Comparison of ENCODE assay signal across 8 mouse cellular contexts in the genomic region with DNA sequence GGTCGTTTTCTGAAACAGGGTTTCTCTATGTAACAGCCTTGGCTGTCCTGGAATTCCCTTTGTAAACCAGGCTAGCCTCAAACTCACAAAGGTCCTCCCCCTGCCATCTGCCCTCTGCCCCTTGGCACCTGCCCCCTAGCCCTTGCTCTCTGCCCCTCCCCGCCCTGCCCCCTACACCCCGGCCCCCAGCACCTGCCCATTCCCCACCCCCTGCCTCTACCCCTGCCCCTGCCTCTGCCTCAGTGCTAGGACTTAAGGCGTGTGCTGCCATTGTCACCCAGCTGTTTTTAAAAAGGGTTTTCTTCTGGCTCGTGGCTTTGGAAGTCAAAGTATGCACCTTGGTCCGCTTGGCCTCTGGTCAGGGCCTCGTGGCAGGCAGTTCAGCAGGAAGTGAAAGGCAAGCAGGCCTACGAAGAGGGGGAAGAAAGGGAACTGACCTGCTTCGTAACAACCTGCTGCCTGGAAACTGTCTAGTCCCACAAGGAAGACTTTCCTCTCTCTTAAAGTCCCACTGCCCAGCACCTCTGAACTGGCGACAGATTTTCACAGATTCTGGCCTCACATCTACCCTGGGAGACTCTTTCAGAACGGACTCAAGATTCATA.
DNase-seq lines count a peak whose midpoint lies in the region; ATAC-seq and TF ChIP-seq lines count a peak whose summit lies in the region.

No protein-coding gene starts in this region.

- H3K9ac ChIP-seq in ES-Bruce4 (ENCODE audit: low read depth, poor library complexity, severe bottlenecking), result no peak overlapping the region
- H3K9ac ChIP-seq in hindbrain, embryonic 13.5 days, result peak overlapping the region; percentile 46
- H3K9ac ChIP-seq in liver, embryonic 13.5 days, result no peak overlapping the region

- H3K27me3 ChIP-seq in ES-Bruce4 (ENCODE audit: control insufficient read depth, insufficient read depth, low read length, poor library complexity, severe bottlenecking), result no peaks in the 10 kb centered on the region
- peaks cover 3% of the 10 kb centered on the region; the same call in 1 of the 2 replicates for H3K27me3 ChIP-seq in hindbrain, embryonic 13.5 days
- peaks cover 18% of the 10 kb centered on the region for H3K27me3 ChIP-seq in liver, embryonic 13.5 days

- no peak for TF ChIP-seq EP300 in ES-Bruce4 (IDR thresholded peaks at IDR 0.05; ENCODE audit: insufficient read depth, low read depth, low read length)

- H3K9me3 ChIP-seq in ES-Bruce4 (replicated peaks; ENCODE audit: control insufficient read depth, insufficient read depth, low read length, poor library complexity, severe bottlenecking), result no peaks in the 10 kb centered on the region
- no peaks in the 10 kb centered on the region for H3K9me3 ChIP-seq in hindbrain, embryonic 13.5 days
- H3K9me3 ChIP-seq in liver, embryonic 13.5 days (replicated peaks), result no peaks in the 10 kb centered on the region

- peak overlapping the region; percentile 42 for H3K4me2 ChIP-seq in hindbrain, embryonic 13.5 days
- H3K4me2 ChIP-seq in liver, embryonic 13.5 days, result 0 out of 2 replicates have a peak overlapping the region, but pooled peaks have one; percentile 13

- H3K4me1 ChIP-seq in ES-Bruce4 (ENCODE audit: control insufficient read depth, insufficient read depth, low read length), result no peaks in the 10 kb centered on the region
- H3K4me1 ChIP-seq in hindbrain, embryonic 13.5 days (replicated peaks), result peaks cover 36% of the 10 kb centered on the region
- H3K4me1 ChIP-seq in liver, embryonic 13.5 days (replicated peaks), result peaks cover 4% of the 10 kb centered on the region; the same call in 1 of the 2 replicates

- H3K36me3 ChIP-seq in ES-Bruce4 (ENCODE audit: control insufficient read depth, insufficient read depth, low read length, poor library complexity, severe bottlenecking), result no peaks in the 10 kb centered on the region
- H3K36me3 ChIP-seq in hindbrain, embryonic 13.5 days, result no peaks in the 10 kb centered on the region
- no peaks in the 10 kb centered on the region for H3K36me3 ChIP-seq in liver, embryonic 13.5 days

- TF ChIP-seq POLR2A in ES-Bruce4 (IDR thresholded peaks at IDR 0.05; ENCODE audit: insufficient read depth, low read length), result no peak

- no peak overlapping the region for H3K27ac ChIP-seq in ES-Bruce4 (ENCODE audit: insufficient read depth, low read length)
- peak overlapping the region; percentile 71 for H3K27ac ChIP-seq in hindbrain, embryonic 13.5 days
- no peak overlapping the region for H3K27ac ChIP-seq in liver, embryonic 13.5 days

- WGBS in hindbrain, embryonic 13.5 days, result 6% methylated on average over 11 of the region's 11 CpGs
- WGBS in liver, embryonic 13.5 days (ENCODE audit: insufficient replicate concordance), result 27% methylated on average over 11 of the region's 11 CpGs

- DNase-seq in adrenal gland, postnatal 10 days, result peak; percentile 51
- DNase-seq in adrenal gland, postnatal 4 days (ENCODE audit: low spot score in 2 of 2), result no peak
- no peak for DNase-seq in liver, embryonic 13.5 days
- DNase-seq in ovary, postnatal 14 days (ENCODE audit: low spot score), result no peak
- no peak for DNase-seq in gastrocnemius, adult 18-20 months (ENCODE audit: low spot score)
- DNase-seq in frontal cortex, postnatal 25 days (ENCODE audit: low spot score in 2 of 2), result no peak

- no peak for TF ChIP-seq CTCF in ES-Bruce4 (IDR thresholded peaks at IDR 0.05; ENCODE audit: low read depth, low read length)

- H3K4me3 ChIP-seq in ES-Bruce4 (ENCODE audit: low read depth, low read length), result peak overlapping the region; percentile 22
- peak overlapping the region; percentile 8; the same call in 1 of the 2 replicates for H3K4me3 ChIP-seq in hindbrain, embryonic 13.5 days
- H3K4me3 ChIP-seq in liver, embryonic 13.5 days (replicated peaks), result no peak overlapping the region

- peak; percentile 25; the same call in 1 of the 2 replicates for ATAC-seq in hindbrain, embryonic 13.5 days (ENCODE audit: low FRiP score)
- ATAC-seq in liver, embryonic 13.5 days (ENCODE audit: low read depth), result no peak; the same call in 1 of the 2 replicates
